8 mouse cellular contexts compared by ENCODE assay signal in the genomic region with DNA sequence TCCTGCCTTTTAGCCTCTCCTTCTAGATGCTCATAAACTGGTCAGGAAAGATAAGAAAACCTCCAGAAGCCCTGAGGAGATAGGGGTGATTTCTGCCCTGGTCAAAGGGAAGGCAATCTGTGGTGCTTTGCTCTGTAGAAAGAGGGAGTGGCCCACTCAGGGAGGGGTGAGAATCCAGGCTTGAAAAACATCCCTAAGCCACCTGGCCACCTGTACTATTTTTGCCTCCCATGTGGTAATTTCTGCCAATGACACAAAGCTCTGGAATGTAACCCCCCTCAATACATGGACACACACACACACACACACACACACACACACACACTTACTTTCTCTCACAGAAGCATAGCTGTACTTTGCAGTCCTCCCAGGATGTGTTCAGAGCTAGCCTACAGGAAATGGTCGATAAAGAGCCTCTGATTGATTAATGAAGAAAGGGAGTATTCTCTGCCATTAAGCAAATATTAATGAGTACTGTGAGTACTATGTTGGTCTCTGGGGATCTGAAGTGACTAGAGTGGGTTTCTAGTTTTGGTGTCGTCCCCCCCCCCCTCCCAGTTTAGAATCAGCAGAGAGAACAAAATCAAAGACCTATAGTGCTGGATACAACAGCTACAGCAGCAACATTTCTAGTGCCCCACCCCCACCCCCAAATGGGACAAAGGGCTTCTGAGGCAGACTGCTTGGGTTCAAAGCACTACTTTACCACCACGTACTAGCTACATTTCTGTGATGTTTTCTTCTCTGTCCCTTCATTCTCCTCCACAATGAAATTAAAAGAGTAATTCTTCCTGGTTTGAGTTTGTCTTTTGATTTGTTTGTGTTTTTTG. TPM values are rescaled to one million over a fixed set of nuclear protein-coding genes. Genes with fewer than 3 reads are reported as not detected.
A peak's percentile ranks its signal among the peaks of the same experiment; 100 is the strongest.
DNase-seq lines count a peak whose midpoint lies in the region; ATAC-seq and TF ChIP-seq lines count a peak whose summit lies in the region.

No protein-coding gene starts in this region.

- H3K27ac ChIP-seq in lung, embryonic 14.5 days (ENCODE audit: low read depth): peak overlapping the region; percentile 52; the same call in 1 of the 2 replicates
- peak overlapping the region; percentile 93 for H3K27ac ChIP-seq in embryonic fibroblast, embryonic 13.5 days (ENCODE audit: insufficient read depth, low read length)
- H3K27ac ChIP-seq in macrophage: peak overlapping the region; percentile 99

- ATAC-seq in cerebellum, adult (ENCODE audit: insufficient number of reproducible peaks, low FRiP score, low TSS enrichment): 0 out of 2 replicates have a peak, but pooled peaks have one; percentile 45
- ATAC-seq in lung, embryonic 14.5 days (ENCODE audit: insufficient read depth): peak; percentile 35

- H3K4me2 ChIP-seq in lung, embryonic 14.5 days: no peak overlapping the region

- 0 out of 2 replicates have a peak, but pooled peaks cover 4% of the 10 kb centered on the region for H3K36me3 ChIP-seq in lung, embryonic 14.5 days (ENCODE audit: insufficient read depth)
- H3K36me3 ChIP-seq in macrophage (ENCODE audit: inconsistent target): no peaks in the 10 kb centered on the region

- H3K4me3 ChIP-seq in lung, embryonic 14.5 days (ENCODE audit: low read depth, low read length): no peak overlapping the region
- H3K4me3 ChIP-seq in embryonic fibroblast, embryonic 13.5 days (ENCODE audit: insufficient read depth, low read length): no peak overlapping the region
- H3K4me3 ChIP-seq in macrophage (ENCODE audit: inconsistent target): no peak overlapping the region

- H3K9ac ChIP-seq in lung, embryonic 14.5 days: no peak overlapping the region

- peaks cover 15% of the 10 kb centered on the region for H3K4me1 ChIP-seq in lung, embryonic 14.5 days (ENCODE audit: insufficient read depth)
- H3K4me1 ChIP-seq in embryonic fibroblast, embryonic 13.5 days (ENCODE audit: control insufficient read depth, insufficient read depth, low read length): peaks cover 32% of the 10 kb centered on the region

- H3K79me2 ChIP-seq in macrophage (ENCODE audit: inconsistent target): peaks cover 97% of the 10 kb centered on the region

- no peaks in the 10 kb centered on the region for H3K27me3 ChIP-seq in lung, embryonic 14.5 days (ENCODE audit: insufficient read depth, low read length)

- WGBS in lung, embryonic 14.5 days: 30% methylated on average over 3 of the region's 3 CpGs
- WGBS in macrophage (ENCODE audit: missing documents): 80% methylated on average over 2 of the region's 3 CpGs

- no peak for DNase-seq in cerebellum, postnatal 14 days
- DNase-seq in lung, embryonic 14.5 days: no peak
- DNase-seq in lung, adult 18-20 months: no peak
- DNase-seq in adrenal gland, postnatal 14 days: no peak
- no peak for DNase-seq in urinary bladder, postnatal 4 days (ENCODE audit: low spot score in 2 of 2)

- TF ChIP-seq POLR2A in embryonic fibroblast, embryonic 13.5 days (IDR thresholded peaks at IDR 0.05; ENCODE audit: low read depth, low read length): no peak

- no peak for TF ChIP-seq CTCF in lung, embryonic 14.5 days (IDR thresholded peaks at IDR 0.05; ENCODE audit: low read depth)
- no peak for TF ChIP-seq CTCF in embryonic fibroblast, embryonic 13.5 days (IDR thresholded peaks at IDR 0.05; ENCODE audit: borderline replicate concordance, insufficient read depth, low read length)

- no peaks in the 10 kb centered on the region for H3K9me3 ChIP-seq in lung, embryonic 14.5 days (ENCODE audit: low read depth, low read length)

RNA-seq across cellular contexts. Expression of gene Bcl2l1, which starts 20.0 kb away (rescaled TPM):
- 102 and 103 TPM in 2 replicates for polyA plus RNA-seq in lung, embryonic 14.5 days (2014; fragmentation: Nextera tagmentation; extraction: Ambion mirVana)
- 51.2 and 71.7 TPM in 2 replicates for polyA plus RNA-seq in embryonic fibroblast, embryonic 13.5 days (2011; ENCODE audit: insufficient read length, low read depth, missing spikeins)
- 100 to 1,000 TPM; 136 to 537 (median 201) TPM for total RNA-seq in macrophage (2018; cell fraction: chromatin; rRNA removed)
- total RNA-seq in macrophage (2018; cell fraction: cytosol; rRNA removed): 100 to 1,000 TPM in 7 of 26 experiments, 10 to 100 TPM in 19; 72.0 to 192 (median 85.2) TPM
- total RNA-seq in macrophage (2018; cell fraction: nucleus; rRNA removed): 100 to 1,000 TPM; 131 to 456 (median 217) TPM
- polyA plus RNA-seq in macrophage (2018): 38.6 to 159 TPM (median 48.4 TPM) in 3 replicates
- 64.3 and 72.4 TPM in 2 replicates for total RNA-seq in adrenal gland, postnatal 14 days (2021)

RNA-seq across cellular contexts. Expression of gene Tpx2, which starts 36.2 kb away (rescaled TPM):
- 126 and 128 TPM in 2 replicates for polyA plus RNA-seq in lung, embryonic 14.5 days (2014; fragmentation: Nextera tagmentation; extraction: Ambion mirVana)
- 62.3 and 82.9 TPM in 2 replicates for polyA plus RNA-seq in embryonic fibroblast, embryonic 13.5 days (2011; ENCODE audit: insufficient read length, low read depth, missing spikeins)
- 10 to 100 TPM in 5 of 26 experiments, 1 to 10 TPM in 21; 2.1 to 18.9 (median 7.1) TPM for total RNA-seq in macrophage (2018; cell fraction: chromatin; rRNA removed)
- 10 to 100 TPM in 13 of 26 experiments, 1 to 10 TPM in 13; 4.3 to 30.1 (median 10.4) TPM for total RNA-seq in macrophage (2018; cell fraction: cytosol; rRNA removed)
- 10 to 100 TPM in 12 of 26 experiments, 1 to 10 TPM in 14; 2.6 to 18.6 (median 9.8) TPM for total RNA-seq in macrophage (2018; cell fraction: nucleus; rRNA removed)
- polyA plus RNA-seq in macrophage (2018): 3.4 to 14.0 TPM (median 11.8 TPM) in 3 replicates
- total RNA-seq in adrenal gland, postnatal 14 days (2021): 16.6 and 20.3 TPM in 2 replicates

RNA-seq across cellular contexts. Expression of gene Cox4i2, which starts 57.6 kb away (rescaled TPM):
- polyA plus RNA-seq in lung, embryonic 14.5 days (2014; fragmentation: Nextera tagmentation; extraction: Ambion mirVana): 51.4 and 59.6 TPM in 2 replicates
- polyA plus RNA-seq in embryonic fibroblast, embryonic 13.5 days (2011; ENCODE audit: insufficient read length, low read depth, missing spikeins): 0.94 and 1.5 TPM in 2 replicates
- not detected for total RNA-seq in macrophage (2018; cell fraction: chromatin; rRNA removed)
- total RNA-seq in macrophage (2018; cell fraction: cytosol; rRNA removed): not detected
- not detected for total RNA-seq in macrophage (2018; cell fraction: nucleus; rRNA removed)
- not detected in 3 replicates for polyA plus RNA-seq in macrophage (2018)
- 6.3 and 7.7 TPM in 2 replicates for total RNA-seq in adrenal gland, postnatal 14 days (2021)

Comparison
In these comparisons a context has a peak if more than half of its experiments do, and no peak if none do; other contexts are left out.
1. RNA of gene Cox4i2, which starts 57.6 kb away (polyA plus RNA-seq): 51.4 to 59.6 TPM in lung, embryonic 14.5 days; 0.94 to 1.5 TPM in embryonic fibroblast, embryonic 13.5 days and not detected in macrophage; every median in the first group is over 10 times any median in the second.
2. Peak in every context shown above with its lines, with median percentiles within 50 percentile points of each other: H3K27ac ChIP-seq.